Mouse (Mus musculus) spleen, adult 2 months (tissue): ENCODE measurements around the gene 2900026A02Rik.

ENCODE experiments used
- CTCF ChIP-seq: fragments of 200-500 bp; IDR thresholded peaks from 2 replicates; pipeline ENCODE4 v1.5.1; 2011; ENCODE audit warnings: mild to moderate bottlenecking, inconsistent platforms; ENCODE audit not compliant: insufficient read depth, insufficient read length, insufficient replicate concordance; ENCODE audit errors: extremely low read depth
- POLR2A ChIP-seq: fragments of 200-500 bp; IDR thresholded peaks from 2 replicates; pipeline ENCODE4 v1.6.1; 2011; ENCODE audit warnings: low read depth, low read length, inconsistent platforms

- no peak for TF ChIP-seq POLR2A
- no peak for TF ChIP-seq CTCF
Observed at GRCm38 (mm10) chr5:113157588-113157987, 63.4 kb downstream of the 2900026A02Rik start.
